Mouse (Mus musculus): ENCODE data around the gene Mab21l1. TPM values are rescaled to one million over a fixed set of nuclear protein-coding genes. Genes with fewer than 3 reads are reported as not detected.

Mab21l1 gene
- polyA plus RNA-seq, 1 experiment from 2014 or later, result 2.9 TPM

- H3K27me3 ChIP-seq (ENCODE audit: control insufficient read depth, insufficient read depth, low read length), result peaks cover 3% of the 10 kb centered on the region; the same call in 1 of the 2 replicates
- no peak overlapping the region for H3K4me3 ChIP-seq (ENCODE audit: low read depth, low read length)
- DNase-seq (ENCODE audit: low spot score), result no peak
- no peaks in the 10 kb centered on the region for H3K36me3 ChIP-seq (ENCODE audit: control insufficient read depth, insufficient read depth, low read length)
- no peak for ATAC-seq (ENCODE audit: low FRiP score, low TSS enrichment)
- H3K27ac ChIP-seq (replicated peaks), result no peak overlapping the region
- TF ChIP-seq CTCF (IDR thresholded peaks at IDR 0.05; ENCODE audit: low read depth), result no peak
- no peak for TF ChIP-seq EP300 (optimal IDR thresholded peaks at IDR 0.05)
- no peaks in the 10 kb centered on the region for H3K9me3 ChIP-seq (ENCODE audit: control insufficient read depth, low read length)
- WGBS, result 55% methylated on average over 5 of the region's 5 CpGs
- H3K4me2 ChIP-seq (replicated peaks; ENCODE audit: low read depth), result no peak overlapping the region
- H3K4me1 ChIP-seq (replicated peaks; ENCODE audit: control insufficient read depth, insufficient read depth), result no peaks in the 10 kb centered on the region
- no peak overlapping the region for H3K9ac ChIP-seq (ENCODE audit: low read length)
These were observed 6.4 kb downstream of the Mab21l1 start for GRCm38 (mm10) chr3:55788621-55789201.

- no peak for DNase-seq (ENCODE audit: low spot score)
- WGBS, result 66% methylated on average over 2 of the region's 2 CpGs
- H3K4me3 ChIP-seq (ENCODE audit: low read depth, low read length), result no peak overlapping the region
- no peaks in the 10 kb centered on the region for H3K36me3 ChIP-seq (ENCODE audit: control insufficient read depth, insufficient read depth, low read length)
- no peak overlapping the region for H3K4me2 ChIP-seq (replicated peaks; ENCODE audit: low read depth)
- ATAC-seq (ENCODE audit: low FRiP score, low TSS enrichment), result no peak
- H3K4me1 ChIP-seq (replicated peaks; ENCODE audit: control insufficient read depth, insufficient read depth), result no peaks in the 10 kb centered on the region
- H3K27me3 ChIP-seq (ENCODE audit: control insufficient read depth, insufficient read depth, low read length), result peaks cover 3% of the 10 kb centered on the region; the same call in 1 of the 2 replicates
- H3K9me3 ChIP-seq (ENCODE audit: control insufficient read depth, low read length), result no peaks in the 10 kb centered on the region
- no peak overlapping the region for H3K9ac ChIP-seq (ENCODE audit: low read length)
- no peak overlapping the region for H3K27ac ChIP-seq (replicated peaks)
- TF ChIP-seq EP300 (optimal IDR thresholded peaks at IDR 0.05), result no peak
- no peak for TF ChIP-seq CTCF (IDR thresholded peaks at IDR 0.05; ENCODE audit: low read depth)
These were observed 7.5 kb downstream of the Mab21l1 start for GRCm38 (mm10) chr3:55789856-55790255.

DNA sequence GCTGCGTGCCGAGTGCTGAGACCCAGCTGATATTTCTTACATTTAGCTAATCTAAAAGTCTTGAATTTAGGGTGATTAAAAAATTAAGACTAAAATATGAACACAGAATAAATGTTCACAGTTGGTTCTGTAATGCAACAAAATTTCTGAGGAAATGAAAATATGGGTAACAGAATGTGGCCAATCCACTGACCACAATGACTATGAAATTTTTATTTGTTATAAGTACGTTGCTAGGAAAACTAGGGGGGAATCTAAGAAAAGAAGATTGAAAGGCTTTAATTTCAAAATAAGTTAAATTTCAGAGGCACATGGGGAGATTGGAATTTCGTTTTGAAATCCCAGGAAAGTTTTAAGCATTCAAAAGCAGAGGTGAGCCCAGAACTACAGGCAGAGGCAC is 8.3 kb downstream of the Mab21l1 start:
- TF ChIP-seq EP300 (optimal IDR thresholded peaks at IDR 0.05) (no peak), CTCF (IDR thresholded peaks at IDR 0.05; ENCODE audit: low read depth) (no peak)
- Histone ChIP-seq H3K4me1 (replicated peaks; ENCODE audit: control insufficient read depth, insufficient read depth) (no peaks in the 10 kb centered on the region), H3K4me2 (replicated peaks; ENCODE audit: low read depth) (no peak overlapping the region), H3K4me3 (ENCODE audit: low read depth, low read length) (no peak overlapping the region), H3K9me3 (ENCODE audit: control insufficient read depth, low read length) (no peaks in the 10 kb centered on the region), H3K27ac (replicated peaks) (no peak overlapping the region), H3K27me3 (ENCODE audit: control insufficient read depth, insufficient read depth, low read length) (peaks cover 3% of the 10 kb centered on the region; the same call in 1 of the 2 replicates), H3K36me3 (ENCODE audit: control insufficient read depth, insufficient read depth, low read length) (no peaks in the 10 kb centered on the region), H3K9ac (ENCODE audit: low read length) (no peak overlapping the region)
- WGBS, result 80% methylated on average over 4 of the region's 4 CpGs
- ATAC-seq (ENCODE audit: low FRiP score, low TSS enrichment) (no peak), DNase-seq (ENCODE audit: low spot score) (no peak)

DNA sequence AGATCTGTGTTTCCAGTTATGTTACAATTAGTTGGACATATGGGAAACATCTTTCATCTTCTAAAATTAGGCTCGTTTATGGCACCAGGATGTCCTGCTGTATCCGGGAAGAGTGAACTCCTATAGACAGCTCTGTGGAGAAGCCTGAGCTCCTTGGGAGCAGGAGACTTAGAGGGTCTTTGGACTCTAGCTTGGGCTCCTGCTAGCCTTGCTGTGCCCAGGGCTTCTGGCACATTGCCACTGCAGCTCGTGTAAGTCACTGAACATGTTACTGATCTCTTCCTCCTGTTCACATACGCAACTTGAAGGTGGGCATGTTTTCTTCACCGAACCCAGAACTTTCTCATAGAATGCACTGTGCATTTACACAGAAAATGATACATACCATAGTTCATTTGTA is 9.9 kb downstream of the Mab21l1 start:
- H3K36me3 ChIP-seq (ENCODE audit: control insufficient read depth, insufficient read depth, low read length), result no peaks in the 10 kb centered on the region
- peaks cover 3% of the 10 kb centered on the region; the same call in 1 of the 2 replicates for H3K27me3 ChIP-seq (ENCODE audit: control insufficient read depth, insufficient read depth, low read length)
- no peak overlapping the region for H3K27ac ChIP-seq (replicated peaks)
- no peaks in the 10 kb centered on the region for H3K4me1 ChIP-seq (replicated peaks; ENCODE audit: control insufficient read depth, insufficient read depth)
- H3K9me3 ChIP-seq (ENCODE audit: control insufficient read depth, low read length), result no peaks in the 10 kb centered on the region
- 72% methylated on average over 5 of the region's 5 CpGs for WGBS
- DNase-seq (ENCODE audit: low spot score) (no peak), ATAC-seq (ENCODE audit: low FRiP score, low TSS enrichment) (no peak)
- no peak overlapping the region for H3K9ac ChIP-seq (ENCODE audit: low read length)
- H3K4me3 ChIP-seq (ENCODE audit: low read depth, low read length), result no peak overlapping the region
- no peak overlapping the region for H3K4me2 ChIP-seq (replicated peaks; ENCODE audit: low read depth)
- TF ChIP-seq CTCF (IDR thresholded peaks at IDR 0.05; ENCODE audit: low read depth), result no peak
- no peak for TF ChIP-seq EP300 (optimal IDR thresholded peaks at IDR 0.05)

DNA sequence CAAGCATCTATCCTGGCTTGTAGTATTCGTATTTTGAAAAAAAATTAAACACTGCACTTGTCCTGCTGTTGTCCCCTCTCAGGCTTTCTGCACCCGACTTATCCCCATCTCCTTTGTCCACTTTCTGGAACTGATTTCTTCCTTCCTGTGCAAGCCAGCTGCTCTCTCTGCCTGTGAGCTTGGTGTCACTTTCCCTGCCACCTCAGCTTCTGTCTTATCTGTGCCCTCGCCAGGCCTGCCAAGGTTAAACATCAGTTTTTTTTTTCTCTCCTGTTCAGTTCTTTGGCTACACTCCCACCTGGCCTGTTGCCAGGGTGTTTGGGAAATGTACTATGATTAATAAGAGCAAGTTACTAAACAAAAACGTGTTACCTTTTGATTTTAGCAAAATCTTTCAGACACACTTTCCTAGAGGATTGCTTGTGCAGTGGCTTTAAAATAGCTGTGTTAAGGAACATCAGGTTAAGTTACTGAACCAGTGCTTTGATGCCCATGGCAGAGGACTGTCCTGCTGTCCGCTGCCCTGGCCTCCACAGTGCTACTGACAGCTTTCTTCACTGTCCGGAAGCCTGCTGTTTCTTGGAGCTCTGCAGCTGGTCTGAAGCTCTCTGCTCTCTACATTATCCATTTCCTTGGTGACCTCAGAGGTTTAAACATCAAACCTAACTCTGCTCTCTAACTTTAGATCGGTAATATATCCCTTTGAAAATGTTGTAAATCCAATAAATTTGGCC is 11.7 kb downstream of the Mab21l1 start:
- Histone ChIP-seq H3K4me1 (replicated peaks; ENCODE audit: control insufficient read depth, insufficient read depth) (no peaks in the 10 kb centered on the region), H3K4me3 (ENCODE audit: low read depth, low read length) (no peak overlapping the region), H3K27ac (replicated peaks) (no peak overlapping the region), H3K36me3 (ENCODE audit: control insufficient read depth, insufficient read depth, low read length) (no peaks in the 10 kb centered on the region), H3K9ac (ENCODE audit: low read length) (no peak overlapping the region), H3K9me3 (ENCODE audit: control insufficient read depth, low read length) (no peaks in the 10 kb centered on the region), H3K4me2 (replicated peaks; ENCODE audit: low read depth) (no peak overlapping the region), H3K27me3 (ENCODE audit: control insufficient read depth, insufficient read depth, low read length) (peaks cover 3% of the 10 kb centered on the region; the same call in 1 of the 2 replicates)
- ATAC-seq (ENCODE audit: low FRiP score, low TSS enrichment), result no peak
- DNase-seq (ENCODE audit: low spot score), result peak; percentile 48
- no peak for TF ChIP-seq CTCF (IDR thresholded peaks at IDR 0.05; ENCODE audit: low read depth)
- no peak for TF ChIP-seq EP300 (optimal IDR thresholded peaks at IDR 0.05)
- WGBS, result 49% methylated on average over 7 of the region's 7 CpGs

GRCm38 (mm10) chr3:55794768-55795167 is 12.5 kb downstream of the Mab21l1 start:
- Histone ChIP-seq H3K4me3 (ENCODE audit: low read depth, low read length) (no peak overlapping the region), H3K36me3 (ENCODE audit: control insufficient read depth, insufficient read depth, low read length) (no peaks in the 10 kb centered on the region), H3K27ac (replicated peaks) (no peak overlapping the region), H3K4me2 (replicated peaks; ENCODE audit: low read depth) (no peak overlapping the region), H3K9ac (ENCODE audit: low read length) (no peak overlapping the region), H3K9me3 (ENCODE audit: control insufficient read depth, low read length) (no peaks in the 10 kb centered on the region), H3K27me3 (ENCODE audit: control insufficient read depth, insufficient read depth, low read length) (peaks cover under 1% of the 10 kb centered on the region; the same call in 1 of the 2 replicates), H3K4me1 (replicated peaks; ENCODE audit: control insufficient read depth, insufficient read depth) (no peaks in the 10 kb centered on the region)
- WGBS, result 67% methylated on average over 2 of the region's 2 CpGs
- ATAC-seq (ENCODE audit: low FRiP score, low TSS enrichment), result no peak
- TF ChIP-seq EP300 (optimal IDR thresholded peaks at IDR 0.05) (no peak), CTCF (IDR thresholded peaks at IDR 0.05; ENCODE audit: low read depth) (no peak)
- no peak for DNase-seq (ENCODE audit: low spot score)
